Mouse (Mus musculus) C2C12 (cell line): ENCODE data around the gene Tex45.

Experiments used
- CTCF ChIP-seq: IDR thresholded peaks from one replicate; pipeline ENCODE4 v1.5.1; 2011; ENCODE audit not compliant: control insufficient read depth, insufficient read depth, insufficient read length
- MYOD1 ChIP-seq: IDR thresholded peaks from one replicate; pipeline ENCODE4 v1.6.1; 2011; ENCODE audit warnings: low read depth; ENCODE audit not compliant: control insufficient read depth, insufficient read length
- USF1 ChIP-seq: IDR thresholded peaks from one replicate; pipeline ENCODE4 v1.6.1; 2011; ENCODE audit warnings: low read depth, mild to moderate bottlenecking, control low read depth, moderate library complexity

DNA sequence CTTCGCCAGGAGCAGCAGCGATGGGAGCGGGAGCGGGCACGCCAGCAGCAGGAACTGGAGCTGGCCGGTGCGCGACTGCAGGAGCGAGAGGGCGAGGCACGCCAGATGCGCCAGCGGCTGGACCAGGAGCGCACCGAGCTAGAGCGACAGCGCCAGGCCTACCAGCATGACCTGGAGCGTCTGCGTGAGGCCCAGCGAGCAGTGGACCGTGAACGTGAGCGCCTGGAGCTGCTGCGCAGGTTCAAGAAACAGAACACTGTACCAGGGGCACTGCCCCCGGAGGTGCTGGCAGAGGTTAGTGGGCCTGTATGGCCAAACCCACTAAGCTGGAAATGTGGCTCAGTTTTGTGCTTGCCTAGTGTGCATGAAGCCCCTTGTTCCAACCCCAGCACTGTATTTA, 18.7 kb upstream of the Tex45 start:
- no peak for TF ChIP-seq USF1
- TF ChIP-seq CTCF: no peak
- no peak for TF ChIP-seq MYOD1
